Mouse (Mus musculus) cerebellum, postnatal 36 days (tissue): ENCODE data around the gene Draxin.

Experiments
- DNase-seq, 2 experiments: peaks; one replicate each; pipeline ENCODE4 v3.0.0; 2021 to 2022; ENCODE audit warnings: mixed read lengths in 2 of 2

The Draxin gene

GRCm38 (mm10) chr4:148114758-148115391, 15.6 kb downstream of the Draxin start:
- peak; percentile 88 for DNase-seq

DNA sequence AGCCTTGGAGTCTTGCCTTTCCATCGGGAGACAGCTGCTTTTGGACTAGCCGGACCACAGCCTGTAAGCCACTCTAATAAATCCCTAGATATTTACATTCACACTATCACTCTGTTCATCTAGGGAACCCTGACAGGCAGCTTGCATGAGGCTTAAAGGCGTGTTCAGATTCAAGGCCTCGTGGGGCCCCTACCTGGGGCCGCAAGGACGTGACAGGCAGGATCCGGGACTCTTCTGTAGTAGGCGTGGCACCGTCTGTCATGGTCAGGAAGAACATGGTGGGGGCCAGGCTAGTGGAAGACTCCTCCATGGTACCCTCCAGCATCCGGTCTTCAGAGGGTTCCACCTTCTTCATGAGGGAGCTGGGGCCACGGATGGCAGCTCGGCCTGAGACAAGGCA, 18.0 kb downstream of the Draxin start:
- no peak for DNase-seq

DNA sequence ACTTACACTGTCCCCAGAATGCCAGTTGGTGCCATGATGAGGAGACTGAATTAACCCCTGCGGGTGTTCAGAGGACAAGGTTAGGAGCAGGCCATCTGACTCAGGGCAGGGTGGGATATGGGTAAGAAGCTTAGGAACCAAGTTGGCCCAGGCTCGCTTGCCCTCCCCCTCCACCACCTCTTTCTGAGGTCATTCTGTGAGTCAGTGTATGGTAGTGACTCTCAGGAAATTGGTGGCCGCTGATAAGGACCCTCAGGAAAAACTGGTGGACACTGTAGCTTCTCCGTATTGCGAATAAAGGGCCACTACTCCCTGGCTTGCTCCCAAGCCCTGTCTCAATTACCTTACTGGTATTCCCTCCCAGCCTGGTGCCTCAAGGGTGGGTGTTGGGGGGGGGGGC, 21.3 kb downstream of the Draxin start:
- DNase-seq = no peak

DNA sequence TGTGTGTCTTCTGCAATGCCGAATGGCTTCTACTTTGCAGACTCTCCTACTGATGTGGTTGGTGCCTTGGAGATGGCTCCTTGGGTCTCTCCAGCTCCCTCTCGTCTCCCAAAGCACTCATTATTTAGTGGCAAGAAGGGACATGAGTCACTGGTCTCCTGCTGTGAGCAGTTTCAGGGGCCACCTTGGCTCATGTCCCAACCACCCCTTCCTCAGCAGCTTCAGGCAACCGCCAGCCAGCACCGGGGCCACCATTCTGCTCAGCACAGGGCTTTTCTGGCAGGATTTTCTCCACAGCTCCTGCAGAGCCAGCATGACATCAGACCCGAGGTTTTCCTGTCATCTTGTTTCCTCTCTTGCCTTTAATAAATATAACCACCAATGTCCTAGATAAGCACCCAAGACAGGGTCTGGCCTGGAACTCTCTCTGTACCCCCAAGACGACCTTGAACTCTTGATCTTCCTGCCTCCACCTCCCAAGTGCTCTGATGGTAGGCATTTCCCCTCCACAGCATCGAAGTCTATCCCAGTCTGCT, 21.9 kb downstream of the Draxin start:
- DNase-seq = no peak

DNA sequence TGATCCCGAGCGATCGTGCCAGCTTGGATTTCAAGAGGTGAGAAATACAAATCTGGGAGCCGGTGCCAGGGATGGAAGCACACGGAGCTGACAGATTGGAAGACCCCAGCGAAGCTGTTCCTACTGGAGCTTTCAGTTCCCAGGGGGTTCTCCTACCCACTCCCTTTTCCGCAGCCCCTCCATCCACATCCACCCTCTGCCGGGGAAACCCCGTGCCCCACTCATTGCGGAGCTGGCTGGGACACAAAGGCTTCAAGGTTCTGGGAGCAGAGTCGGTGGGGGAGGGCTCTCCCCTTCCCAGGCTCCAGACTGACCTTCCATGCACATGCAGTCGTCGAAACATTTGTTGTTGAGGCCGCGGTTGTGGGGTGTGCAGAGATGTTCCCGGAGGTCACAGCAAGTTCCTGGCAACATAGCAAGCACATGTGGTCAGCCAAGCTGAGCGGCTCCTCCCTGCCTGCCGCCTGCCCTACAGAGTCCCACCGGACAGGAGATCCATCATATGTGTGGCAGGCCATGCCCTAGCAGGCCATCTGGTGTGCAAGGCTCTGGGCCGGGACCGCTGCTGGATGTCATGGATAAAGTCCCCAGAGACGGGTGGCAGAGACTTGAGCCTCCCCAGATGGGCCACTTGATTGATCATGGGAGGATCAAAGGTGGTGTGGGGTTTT, 22.7 kb downstream of the Draxin start:
- DNase-seq = no peak

DNA sequence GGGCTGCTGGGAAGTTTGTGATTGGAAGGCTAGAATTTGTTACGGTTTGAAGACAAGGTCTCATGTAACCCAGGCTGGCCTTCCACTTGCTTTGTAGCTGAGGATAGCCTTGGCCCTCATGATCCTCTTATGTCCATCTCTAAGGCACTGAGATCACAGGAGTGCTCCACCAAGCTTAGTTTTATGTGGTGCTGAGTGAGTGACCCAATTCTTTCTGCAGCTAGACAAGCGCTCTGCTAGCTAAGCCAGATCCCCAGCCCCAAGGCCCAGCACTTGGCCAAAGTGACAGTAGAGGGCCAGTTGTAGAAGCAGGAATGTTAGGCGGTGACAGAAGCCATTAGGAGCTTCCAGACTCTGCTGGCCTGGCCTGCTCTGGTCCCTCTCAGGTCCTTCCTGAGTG, 26.4 kb downstream of the Draxin start:
- no peak for DNase-seq

- peak; percentile 65 to 73 for DNase-seq
Measured at GRCm38 (mm10) chr4:148101801-148102527, 28.5 kb downstream of the Draxin start.

DNA sequence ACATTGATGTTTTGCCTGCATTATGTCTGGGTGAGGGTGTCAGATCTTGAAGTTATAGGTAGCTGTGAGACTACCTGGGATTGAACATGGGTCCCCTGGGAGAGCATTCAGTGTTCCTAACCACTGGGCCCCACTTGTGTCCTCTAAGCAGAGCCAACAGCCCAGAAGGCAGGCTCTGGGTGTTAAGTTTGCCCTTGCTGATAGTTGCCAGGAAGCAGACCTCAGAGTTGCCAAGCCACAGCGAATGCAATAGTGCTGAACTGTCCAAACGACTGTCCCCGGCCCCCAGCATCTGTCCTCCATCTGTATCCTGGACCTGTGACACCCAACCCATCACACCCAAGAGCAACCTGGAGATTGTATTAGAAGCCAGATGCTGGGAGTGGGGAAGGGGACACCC, 31.8 kb downstream of the Draxin start:
- no peak for DNase-seq

- DNase-seq = no peak
Measured at GRCm38 (mm10) chr4:148097936-148098335, 32.6 kb downstream of the Draxin start.

DNA sequence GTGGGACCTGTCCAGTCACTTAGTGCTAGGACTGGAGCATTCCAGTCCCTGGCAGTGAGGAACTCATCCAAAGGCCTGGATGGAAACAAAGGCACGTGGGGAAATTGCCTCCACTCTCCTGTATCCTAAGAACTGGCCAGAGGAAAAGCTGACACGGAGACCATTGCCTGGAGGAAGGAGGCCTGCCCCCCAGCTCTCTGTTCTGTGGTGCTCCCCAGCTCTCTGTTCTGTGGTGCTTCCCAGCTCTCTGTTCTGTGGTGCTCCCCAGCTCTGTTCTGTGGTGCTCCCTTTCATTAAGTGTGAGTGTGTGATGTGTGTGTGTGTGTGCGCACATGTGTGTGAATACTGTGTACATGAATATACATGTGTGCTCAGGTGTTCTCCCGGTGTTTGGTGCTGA, 35.4 kb downstream of the Draxin start:
- DNase-seq = no peak

GRCm38 (mm10) chr4:148094161-148094560, 36.3 kb downstream of the Draxin start:
- no peak for DNase-seq

DNA sequence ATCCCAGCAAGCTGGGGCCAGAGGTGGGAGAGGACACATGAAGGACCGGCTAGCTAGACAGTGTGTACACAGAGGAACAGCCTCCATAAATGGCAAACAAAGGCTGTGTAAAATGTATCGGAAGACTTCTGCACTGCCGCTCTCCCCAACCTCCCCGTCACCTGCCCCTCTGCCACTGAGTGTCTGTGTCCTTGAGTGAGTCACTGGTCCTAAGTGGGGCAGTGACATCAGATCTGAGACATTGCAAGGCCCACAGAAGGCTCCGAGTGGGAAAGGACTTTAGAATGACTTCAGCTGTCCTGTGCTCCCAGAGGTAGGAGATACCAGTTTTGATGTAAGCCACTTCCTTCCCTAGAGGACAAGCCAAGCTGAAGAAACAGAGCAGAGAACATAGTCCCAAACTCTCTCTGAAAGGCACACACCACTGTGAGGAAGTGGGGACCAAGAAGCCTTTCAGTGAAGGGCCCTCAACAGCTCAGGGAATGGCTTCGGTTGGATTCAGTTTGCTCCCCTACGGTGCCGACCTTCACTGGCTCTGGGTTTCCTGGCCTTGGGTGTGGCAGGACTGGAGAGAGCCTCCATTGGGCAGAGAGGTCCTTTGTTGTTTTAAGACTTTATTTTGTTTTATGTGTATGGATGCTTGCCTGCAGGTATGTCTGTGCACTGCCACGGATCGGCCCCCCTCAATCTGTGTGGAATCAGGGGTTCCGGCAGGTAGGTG, 37.8 kb downstream of the Draxin start:
- DNase-seq = no peak

GRCm38 (mm10) chr4:148091181-148091580, 39.3 kb downstream of the Draxin start:
- DNase-seq = no peak

- no peak for DNase-seq
Measured at GRCm38 (mm10) chr4:148089166-148089565, 41.3 kb downstream of the Draxin start.

- DNase-seq = peak; percentile 92 to 94
Measured at GRCm38 (mm10) chr4:148087907-148088527, 42.5 kb downstream of the Draxin start, which contains the start of gene Agtrap. Gene Agtrap, minus strand, starts transcription at chr4:148088031.

- no peak for DNase-seq
Measured at GRCm38 (mm10) chr4:148087091-148087906, 43.2 kb downstream of the Draxin start.

DNA sequence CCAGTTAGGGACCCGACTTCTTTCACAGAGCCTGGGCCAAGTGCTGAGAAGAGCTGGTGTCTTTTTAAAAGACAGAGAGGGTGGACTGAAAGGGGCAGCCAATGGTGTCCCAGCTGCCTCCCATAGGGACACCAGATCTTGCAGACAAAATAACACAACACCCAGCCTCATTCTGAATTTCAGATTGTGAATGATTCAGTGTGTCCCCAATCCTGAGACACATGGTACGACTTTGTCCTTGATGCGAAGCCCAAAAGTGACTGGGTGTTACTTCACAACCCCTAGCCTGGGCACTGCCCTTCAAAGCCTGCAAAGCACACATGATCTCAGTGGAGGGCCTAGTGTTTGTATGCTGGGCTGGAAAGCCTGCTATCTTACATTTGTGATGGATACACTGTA, 44.6 kb downstream of the Draxin start:
- DNase-seq = no peak

DNA sequence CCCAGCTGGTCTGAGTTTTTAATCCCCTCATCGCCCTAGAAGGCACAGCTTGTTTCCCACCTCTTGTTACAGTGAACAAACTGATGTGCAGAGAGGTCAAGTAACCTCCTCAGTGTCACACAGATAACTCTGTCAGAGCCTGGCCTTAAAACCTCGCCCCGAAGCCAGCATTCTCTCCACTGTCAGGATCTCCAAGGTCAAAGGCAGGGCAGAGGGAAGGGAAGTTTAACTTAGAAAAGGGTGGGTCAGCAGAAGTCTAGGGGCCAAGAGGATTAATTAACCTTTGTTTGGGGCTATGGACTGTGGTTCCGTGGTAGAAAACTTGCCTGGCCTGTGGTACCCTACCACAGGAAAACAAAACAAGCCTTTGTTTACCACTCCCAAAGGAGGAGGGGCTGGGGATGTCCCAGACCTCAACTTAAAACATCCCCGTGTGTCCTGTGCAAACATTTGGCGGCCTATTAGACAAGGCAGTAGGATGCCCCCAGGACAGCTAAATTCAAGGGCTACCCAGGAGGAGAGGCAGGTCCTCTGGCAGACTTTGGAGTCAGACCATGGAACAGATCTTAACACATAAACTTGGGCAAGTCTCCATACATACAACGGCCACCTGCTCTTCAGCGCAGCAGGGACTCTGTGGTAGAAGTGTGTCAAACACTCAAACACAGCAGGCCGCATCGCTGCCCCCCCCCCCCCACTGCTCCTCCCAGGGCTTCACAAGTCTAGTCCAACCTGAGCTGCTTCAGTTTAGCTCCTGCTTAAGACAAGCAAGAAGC, 45.2 kb downstream of the Draxin start:
- DNase-seq = no peak

DNA sequence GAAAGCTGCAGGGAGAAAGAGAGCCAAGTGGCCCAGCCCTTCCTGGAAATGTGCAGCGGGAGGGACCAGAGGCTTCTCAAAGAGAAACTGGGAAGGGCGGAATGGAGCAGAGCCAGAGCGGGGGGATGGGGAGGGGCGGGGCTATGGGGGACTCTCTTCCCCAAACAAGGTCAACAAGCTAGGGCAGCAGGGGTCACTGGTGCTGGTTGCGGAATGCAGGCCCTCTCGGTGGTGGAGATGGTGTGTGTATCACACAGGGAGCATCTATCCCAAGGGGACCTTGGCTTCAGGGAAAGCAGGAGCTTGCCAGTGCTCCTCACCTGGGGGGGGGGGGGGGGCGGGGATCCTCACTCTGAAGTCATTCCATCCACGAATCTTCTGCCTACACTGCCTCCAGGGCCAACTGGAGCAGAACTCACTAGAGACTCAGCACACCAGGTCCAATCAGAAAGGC, 46.2 kb downstream of the Draxin start:
- no peak for DNase-seq

- DNase-seq = no peak
Measured at GRCm38 (mm10) chr4:148083176-148083899, 47.2 kb downstream of the Draxin start.
